26 mouse cellular contexts compared by ENCODE assay signal in the genomic region with DNA sequence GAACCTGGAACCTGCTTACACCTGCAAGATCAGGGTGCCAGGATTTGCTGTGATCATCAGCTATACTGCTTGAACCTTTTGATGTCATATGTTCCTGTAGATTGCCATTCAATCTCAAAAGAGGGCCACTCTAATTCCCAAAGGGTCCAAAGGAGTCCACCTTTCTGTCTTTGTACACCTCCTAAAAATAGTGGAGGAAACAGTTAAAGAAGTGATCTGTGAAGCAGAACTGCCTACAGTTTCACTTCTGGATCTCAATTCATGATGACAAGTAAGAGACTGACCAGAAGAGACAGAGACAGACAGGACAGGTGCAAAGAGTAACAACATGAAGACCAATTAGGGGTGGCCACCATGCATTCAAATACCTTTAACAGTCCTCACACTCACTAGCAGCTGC.
"Had no signal": no experiment of that assay in that cellular context is flagged by ENCODE, and none has a peak within 500 bp of the region (broad histone marks: within the 10 kb centered on the region; RNA-seq: fewer than 3 reads in every experiment).

No protein-coding gene starts in this region.

- ATAC-seq: forebrain, embryonic 13.5 days; forebrain, embryonic 14.5 days; forebrain, embryonic 15.5 days; forebrain, embryonic 16.5 days; forebrain, postnatal 0 days had no signal

- H3K4me2 ChIP-seq: embryonic facial prominence, embryonic 12.5 days; embryonic facial prominence, embryonic 13.5 days; embryonic facial prominence, embryonic 15.5 days; forebrain, embryonic 12.5 days; forebrain, embryonic 13.5 days; forebrain, embryonic 15.5 days had no signal

- H3K4me3 ChIP-seq: embryonic facial prominence, embryonic 10.5 days; embryonic facial prominence, embryonic 12.5 days; embryonic facial prominence, embryonic 13.5 days; embryonic facial prominence, embryonic 15.5 days; erythroblast, embryonic 14.5 days; forebrain, embryonic 10.5 days; forebrain, embryonic 12.5 days; forebrain, embryonic 13.5 days; forebrain, embryonic 15.5 days; gastrocnemius, adult 2 months; heart, adult 2 months had no signal

- H3K27ac ChIP-seq: embryonic facial prominence, embryonic 10.5 days; embryonic facial prominence, embryonic 12.5 days; embryonic facial prominence, embryonic 13.5 days; embryonic facial prominence, embryonic 15.5 days; forebrain, embryonic 10.5 days; forebrain, embryonic 12.5 days; forebrain, embryonic 13.5 days; forebrain, embryonic 15.5 days; gastrocnemius, adult 2 months; heart, adult 2 months had no signal

- H3K4me1 ChIP-seq: embryonic facial prominence, embryonic 10.5 days; embryonic facial prominence, embryonic 12.5 days; embryonic facial prominence, embryonic 13.5 days; embryonic facial prominence, embryonic 15.5 days; forebrain, embryonic 10.5 days; forebrain, embryonic 12.5 days; forebrain, embryonic 13.5 days; forebrain, embryonic 15.5 days had no signal

- H3K27me3 ChIP-seq: embryonic facial prominence, embryonic 12.5 days; embryonic facial prominence, embryonic 13.5 days; embryonic facial prominence, embryonic 15.5 days; forebrain, embryonic 12.5 days; forebrain, embryonic 13.5 days; forebrain, embryonic 15.5 days had no signal

- H3K9ac ChIP-seq: embryonic facial prominence, embryonic 12.5 days; embryonic facial prominence, embryonic 13.5 days; embryonic facial prominence, embryonic 15.5 days; forebrain, embryonic 12.5 days; forebrain, embryonic 13.5 days; forebrain, embryonic 15.5 days; forebrain, postnatal 0 days had no signal

- DNase-seq: cerebellum, adult 9-10 months; cerebellum, adult 9-11 months; cerebellum, postnatal 10 days; cerebellum, postnatal 25 days; cerebellum, postnatal 36 days; embryo, embryonic 11 days; forebrain, postnatal 0 days; gastrocnemius, adult 2 months; gastrocnemius, postnatal 10 days; gastrocnemius, postnatal 14 days; gastrocnemius, postnatal 25 days; gastrocnemius, postnatal 36 days; heart, adult 11 months; heart, adult 18-20 months; heart, adult 2 months had no signal
